ENCODE assay signal across 17 mouse cellular contexts in the genomic region with DNA sequence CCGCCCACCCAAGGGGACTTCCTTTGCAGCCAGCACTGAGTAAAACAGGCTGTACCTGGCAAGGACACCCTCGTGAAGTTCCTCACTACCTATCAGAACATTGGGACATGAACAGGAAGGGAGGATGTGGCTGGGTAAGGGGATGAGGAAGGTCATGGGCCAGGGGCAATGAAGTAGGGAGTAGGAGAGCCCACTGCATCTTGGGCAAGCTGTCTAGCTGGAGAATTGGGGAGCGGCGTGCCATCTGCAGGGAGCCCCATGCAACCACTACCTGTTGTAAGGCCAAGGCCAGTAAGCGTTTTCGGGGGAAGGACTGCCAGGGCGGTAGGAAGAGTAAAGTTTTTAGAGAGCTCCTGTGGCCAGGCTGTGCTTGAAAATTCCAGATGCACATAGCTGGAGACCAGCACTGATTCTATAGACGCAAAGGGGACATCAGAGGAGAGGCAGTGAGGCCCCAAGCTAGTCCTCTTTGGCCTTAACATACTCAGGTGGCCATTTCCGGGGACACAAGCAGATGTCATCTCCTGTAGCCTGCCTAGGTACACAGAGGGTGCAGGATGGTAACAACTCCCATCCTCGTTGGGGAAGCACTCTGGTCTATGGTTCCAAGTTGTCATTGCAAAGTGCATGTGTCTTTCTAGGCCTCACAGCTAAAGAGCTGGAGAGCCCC. TPM values are rescaled to one million over a fixed set of nuclear protein-coding genes. Genes with fewer than 3 reads are reported as not detected.
"Had no signal": no experiment of that assay in that cellular context is flagged by ENCODE, and none has a peak within 500 bp of the region (broad histone marks: within the 10 kb centered on the region; RNA-seq: fewer than 3 reads in every experiment).

No protein-coding gene starts in this region.

- H3K4me1 ChIP-seq: midbrain, embryonic 10.5 days; midbrain, embryonic 13.5 days; midbrain, embryonic 15.5 days; neural tube, embryonic 12.5 days had no signal

- H3K4me2 ChIP-seq: lung, embryonic 14.5 days; midbrain, embryonic 13.5 days; midbrain, embryonic 15.5 days; neural tube, embryonic 12.5 days; stomach, embryonic 15.5 days had no signal

- ATAC-seq: midbrain, embryonic 13.5 days; midbrain, embryonic 15.5 days had no signal

- H3K27ac ChIP-seq: liver, embryonic 14.5 days; midbrain, embryonic 10.5 days; midbrain, embryonic 13.5 days; midbrain, embryonic 15.5 days; neural tube, embryonic 12.5 days; stomach, embryonic 15.5 days had no signal

- H3K9me3 ChIP-seq: midbrain, embryonic 10.5 days; midbrain, embryonic 13.5 days; midbrain, embryonic 15.5 days; neural tube, embryonic 12.5 days; stomach, embryonic 15.5 days had no signal

- H3K9ac ChIP-seq: liver, embryonic 14.5 days; lung, embryonic 14.5 days; midbrain, embryonic 13.5 days; midbrain, embryonic 15.5 days; neural tube, embryonic 12.5 days; stomach, embryonic 15.5 days had no signal

- H3K4me3 ChIP-seq: midbrain, embryonic 10.5 days; midbrain, embryonic 13.5 days; midbrain, embryonic 15.5 days; neural tube, embryonic 12.5 days; stomach, embryonic 15.5 days had no signal

- H3K27me3 ChIP-seq: midbrain, embryonic 13.5 days; midbrain, embryonic 15.5 days; neural tube, embryonic 12.5 days; stomach, embryonic 15.5 days had no signal

- DNase-seq: lung, adult 18-20 months; lung, embryonic 14.5 days; lung, postnatal 10 days; lung, postnatal 4 days; right cerebral cortex, postnatal 14 days; thymus, adult 2 months; thymus, postnatal 25 days; thymus, postnatal 4 days had no signal

- H3K36me3 ChIP-seq: midbrain, embryonic 10.5 days; midbrain, embryonic 13.5 days; midbrain, embryonic 15.5 days; neural tube, embryonic 12.5 days; stomach, embryonic 15.5 days had no signal

RNA-seq across cellular contexts. Expression of gene Adgrf3, which starts 2.2 kb away (rescaled TPM):
- polyA plus RNA-seq: midbrain, embryonic 13.5 days; midbrain, embryonic 15.5 days; midbrain, postnatal 0 days; neural tube, embryonic 12.5 days; neural tube, embryonic 14.5 days; urinary bladder, adult 2 months had no signal
